Mouse (Mus musculus): ENCODE results near the gene Cul5. TPM values are rescaled to one million over a fixed set of nuclear protein-coding genes. Genes with fewer than 3 reads are reported as not detected.
A peak's percentile ranks its signal among the peaks of the same experiment; 100 is the strongest.

Cul5 gene
- 42.0 and 47.1 TPM in 2 replicates for polyA plus RNA-seq (2015; fragmentation: Nextera tagmentation; extraction: Ambion mirVana)

DNA sequence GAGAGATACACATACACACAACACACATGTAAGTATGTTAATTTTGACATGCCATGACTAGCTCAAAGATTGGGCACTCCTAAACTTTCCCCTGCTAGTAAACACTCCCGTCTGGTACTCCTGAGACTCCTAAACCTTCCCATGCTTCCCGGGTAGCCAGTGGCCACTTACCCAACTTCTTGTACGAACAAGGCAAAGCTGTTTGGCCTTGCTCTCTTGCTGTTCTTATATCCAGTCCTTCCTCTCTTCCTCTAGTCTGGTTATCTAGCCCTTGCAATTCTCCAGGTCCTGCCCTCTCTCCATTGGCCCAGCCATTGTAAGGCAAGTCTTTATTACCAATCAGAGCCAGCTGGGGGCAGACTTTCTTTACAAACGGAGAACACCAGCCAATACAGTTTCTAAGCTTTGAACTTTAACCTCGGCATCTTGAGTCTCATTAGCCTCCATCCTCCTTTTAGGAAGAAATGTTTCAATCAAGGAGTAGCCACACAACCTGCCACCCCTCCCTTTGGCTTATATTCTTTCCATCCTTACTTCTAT, at the start of gene Cul5:
Gene Cul5, minus strand, starts transcription at position 335 of the 540 bp plus-strand sequence.
- Histone ChIP-seq H3K4me3 (no peak within 1 kb of the TSS), H3K4me2 (no peak within 1 kb of the TSS), H3K27ac (no peak within 1 kb of the TSS), H3K9ac (no peak within 1 kb of the TSS), H3K27me3 (replicated peaks) (no peaks in the 10 kb centered on the region), H3K9me3 (no peaks in the 10 kb centered on the region), H3K4me1 (peaks cover 22% of the 10 kb centered on the region), H3K36me3 (replicated peaks) (no peaks in the 10 kb centered on the region)
- WGBS = 53% methylated on average over 5 of the region's 5 CpGs
- no peak for ATAC-seq (replicated peaks)

- H3K9me3 ChIP-seq = no peaks in the 10 kb centered on the region
- peak; percentile 96 for ATAC-seq (replicated peaks)
- WGBS = 1% methylated on average over 49 of the region's 49 CpGs
- H3K27ac ChIP-seq = peak within 1 kb of the TSS; percentile 58
- H3K4me3 ChIP-seq = peak within 1 kb of the TSS; percentile 77
- H3K27me3 ChIP-seq (replicated peaks) = no peaks in the 10 kb centered on the region
- peaks cover 12% of the 10 kb centered on the region for H3K4me1 ChIP-seq
- no peaks in the 10 kb centered on the region for H3K36me3 ChIP-seq (replicated peaks)
- H3K4me2 ChIP-seq = peak within 1 kb of the TSS; percentile 68
- H3K9ac ChIP-seq = peak within 1 kb of the TSS; percentile 54
These were observed 36.3 kb upstream of the Cul5 start, which contains the start of gene Rab39 for GRCm38 (mm10) chr9:53705992-53706696. Gene Rab39, minus strand, starts transcription at chr9:53706232.

- ATAC-seq (replicated peaks) = peak; percentile 40
- no peaks in the 10 kb centered on the region for H3K9me3 ChIP-seq
- H3K36me3 ChIP-seq (replicated peaks) = no peaks in the 10 kb centered on the region
- H3K4me1 ChIP-seq = peaks cover 12% of the 10 kb centered on the region
- H3K4me2 ChIP-seq = peak overlapping the region; percentile 68
- peak overlapping the region; percentile 77 for H3K4me3 ChIP-seq
- H3K27ac ChIP-seq = peak overlapping the region; percentile 58
- peak overlapping the region; percentile 54 for H3K9ac ChIP-seq
- H3K27me3 ChIP-seq (replicated peaks) = no peaks in the 10 kb centered on the region
- WGBS = under 1% methylated on average over 25 of the region's 28 CpGs
These were observed 35.7 kb upstream of the Cul5 start for GRCm38 (mm10) chr9:53705491-53705991.

GRCm38 (mm10) chr9:53702991-53703390, 33.2 kb upstream of the Cul5 start:
- Histone ChIP-seq H3K9me3 (no peaks in the 10 kb centered on the region), H3K4me1 (peaks cover 12% of the 10 kb centered on the region), H3K4me3 (no peak overlapping the region), H3K36me3 (replicated peaks) (no peaks in the 10 kb centered on the region), H3K27me3 (replicated peaks) (no peaks in the 10 kb centered on the region), H3K9ac (no peak overlapping the region), H3K4me2 (no peak overlapping the region), H3K27ac (no peak overlapping the region)
- ATAC-seq (replicated peaks) = no peak
- 87% methylated on average over 1 of the region's 1 CpGs for WGBS

DNA sequence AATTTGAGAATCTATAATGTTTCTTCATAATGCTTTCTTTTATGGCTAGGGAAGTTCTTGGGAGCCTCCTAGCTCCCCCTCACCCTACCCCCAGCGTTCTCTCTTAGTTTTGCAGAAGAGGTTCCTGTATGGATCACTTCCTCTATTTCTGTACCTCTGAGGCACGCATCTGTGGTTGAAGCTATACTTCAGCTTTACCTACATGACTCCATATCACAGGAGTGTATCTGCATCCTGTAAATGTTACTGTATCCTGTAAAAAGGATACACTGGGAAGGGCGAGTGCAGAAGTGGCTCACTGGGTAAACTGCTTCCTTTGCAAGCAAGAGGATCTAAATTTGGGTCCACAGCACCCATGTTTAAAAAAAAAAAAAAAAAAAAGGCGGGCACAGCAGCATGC, 30.7 kb upstream of the Cul5 start:
- 67% methylated on average over 4 of the region's 4 CpGs for WGBS
- no peak overlapping the region for H3K4me3 ChIP-seq
- H3K36me3 ChIP-seq (replicated peaks) = no peaks in the 10 kb centered on the region
- no peak overlapping the region for H3K9ac ChIP-seq
- H3K4me1 ChIP-seq = peaks cover 5% of the 10 kb centered on the region; the same call in 1 of the 2 replicates
- H3K4me2 ChIP-seq = no peak overlapping the region
- H3K9me3 ChIP-seq = no peaks in the 10 kb centered on the region
- ATAC-seq (replicated peaks) = no peak
- H3K27me3 ChIP-seq (replicated peaks) = no peaks in the 10 kb centered on the region
- H3K27ac ChIP-seq = no peak overlapping the region

- Histone ChIP-seq H3K9me3 (no peaks in the 10 kb centered on the region), H3K4me2 (no peak overlapping the region), H3K4me1 (no peaks in the 10 kb centered on the region), H3K36me3 (replicated peaks) (no peaks in the 10 kb centered on the region), H3K9ac (no peak overlapping the region), H3K4me3 (no peak overlapping the region), H3K27ac (no peak overlapping the region), H3K27me3 (replicated peaks) (no peaks in the 10 kb centered on the region)
- WGBS = 89% methylated on average over 5 of the region's 5 CpGs
- ATAC-seq (replicated peaks) = no peak
These were observed 26.0 kb upstream of the Cul5 start for GRCm38 (mm10) chr9:53695846-53696245.

- Histone ChIP-seq H3K27ac (no peak overlapping the region), H3K27me3 (replicated peaks) (no peaks in the 10 kb centered on the region), H3K9me3 (no peaks in the 10 kb centered on the region), H3K4me1 (no peaks in the 10 kb centered on the region), H3K4me2 (no peak overlapping the region), H3K36me3 (replicated peaks) (no peaks in the 10 kb centered on the region), H3K4me3 (no peak overlapping the region), H3K9ac (no peak overlapping the region)
- WGBS = 68% methylated on average over 1 of the region's 1 CpGs
- no peak for ATAC-seq (replicated peaks)
These were observed 23.9 kb upstream of the Cul5 start for GRCm38 (mm10) chr9:53693718-53694117.

DNA sequence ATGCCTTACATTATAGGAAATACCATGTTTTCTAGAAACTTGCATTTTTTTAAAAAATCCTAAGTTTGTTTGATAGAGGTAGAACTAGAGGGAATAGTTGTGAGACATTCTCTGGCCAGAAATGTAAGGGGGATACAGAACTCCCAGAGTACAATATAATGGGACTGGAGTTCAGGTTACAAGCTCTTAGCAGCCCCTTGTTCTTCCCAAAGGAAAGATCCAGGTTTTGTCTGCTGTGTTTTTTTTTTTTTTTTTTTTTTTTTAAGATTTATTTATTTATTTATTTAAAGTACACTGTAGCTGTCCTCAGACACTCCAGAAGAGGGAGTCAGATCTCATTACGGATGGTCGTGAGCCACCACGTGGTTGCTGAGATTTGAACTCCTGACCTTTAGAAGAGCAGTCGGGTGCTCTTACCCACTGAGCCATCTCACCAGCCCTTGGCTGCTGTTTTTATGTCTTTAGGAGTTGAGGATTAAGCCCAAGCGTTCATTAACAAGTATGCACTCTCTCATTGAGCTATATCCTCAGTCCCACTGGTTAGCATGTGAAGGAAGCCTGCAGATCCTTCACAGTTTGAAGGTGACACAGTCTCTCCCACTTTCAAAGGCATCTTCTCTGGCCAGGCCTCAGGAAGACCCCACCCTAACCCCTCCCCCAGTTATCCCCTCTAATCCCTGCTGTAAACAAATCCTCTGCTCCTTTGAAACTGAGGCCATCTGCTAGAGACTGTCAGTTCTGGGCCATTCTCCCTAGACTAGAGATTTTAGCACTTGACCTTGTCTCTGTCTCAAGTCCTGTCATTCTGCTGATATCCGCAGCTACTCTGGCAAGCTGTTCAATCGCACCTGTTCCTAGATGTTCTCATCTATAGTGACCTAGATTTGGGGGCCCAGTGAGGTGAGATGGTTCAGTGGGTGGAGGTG, 22.2 kb upstream of the Cul5 start:
- H3K27ac ChIP-seq = no peak overlapping the region
- WGBS = 42% methylated on average over 7 of the region's 7 CpGs
- ATAC-seq (replicated peaks) = no peak

GRCm38 (mm10) chr9:53680851-53681250, 11.0 kb upstream of the Cul5 start:
- no peak overlapping the region for H3K27ac ChIP-seq
- 96% methylated on average over 1 of the region's 1 CpGs for WGBS
- no peaks in the 10 kb centered on the region for H3K36me3 ChIP-seq (replicated peaks)
- H3K4me2 ChIP-seq = no peak overlapping the region
- H3K9me3 ChIP-seq = no peaks in the 10 kb centered on the region
- no peak overlapping the region for H3K4me3 ChIP-seq
- H3K4me1 ChIP-seq = no peaks in the 10 kb centered on the region
- H3K9ac ChIP-seq = no peak overlapping the region
- H3K27me3 ChIP-seq (replicated peaks) = no peaks in the 10 kb centered on the region
- no peak for ATAC-seq (replicated peaks)

More for the DNA sequence above, 22.2 kb upstream of the Cul5 start:
- no peaks in the 10 kb centered on the region for H3K9me3 ChIP-seq
- H3K4me3 ChIP-seq = no peak overlapping the region
- H3K27me3 ChIP-seq (replicated peaks) = no peaks in the 10 kb centered on the region
- no peak overlapping the region for H3K4me2 ChIP-seq
- H3K36me3 ChIP-seq (replicated peaks) = no peaks in the 10 kb centered on the region
- no peak overlapping the region for H3K9ac ChIP-seq
- H3K4me1 ChIP-seq = no peaks in the 10 kb centered on the region

DNA sequence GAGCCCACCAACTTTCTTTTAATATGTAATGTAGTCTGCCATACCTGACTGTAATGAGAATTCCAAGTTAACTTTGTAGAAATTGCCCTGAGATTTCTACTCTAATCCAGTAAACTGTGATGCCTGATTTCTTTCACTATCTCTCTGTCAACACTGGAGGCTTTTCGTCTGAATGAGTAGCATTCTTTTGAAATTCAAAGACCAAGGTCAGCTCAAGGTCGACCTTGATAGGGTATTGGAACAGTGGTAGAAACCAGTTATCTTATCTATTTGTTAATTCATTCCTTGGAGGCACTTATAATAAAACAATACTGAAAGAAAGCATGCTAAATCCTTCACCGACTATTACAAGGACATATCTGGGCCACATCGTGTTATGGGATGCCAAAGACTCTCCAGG, 7.1 kb upstream of the Cul5 start:
- Histone ChIP-seq H3K27me3 (replicated peaks) (no peaks in the 10 kb centered on the region), H3K36me3 (replicated peaks) (no peaks in the 10 kb centered on the region)
- WGBS = 70% methylated on average over 4 of the region's 4 CpGs

DNA sequence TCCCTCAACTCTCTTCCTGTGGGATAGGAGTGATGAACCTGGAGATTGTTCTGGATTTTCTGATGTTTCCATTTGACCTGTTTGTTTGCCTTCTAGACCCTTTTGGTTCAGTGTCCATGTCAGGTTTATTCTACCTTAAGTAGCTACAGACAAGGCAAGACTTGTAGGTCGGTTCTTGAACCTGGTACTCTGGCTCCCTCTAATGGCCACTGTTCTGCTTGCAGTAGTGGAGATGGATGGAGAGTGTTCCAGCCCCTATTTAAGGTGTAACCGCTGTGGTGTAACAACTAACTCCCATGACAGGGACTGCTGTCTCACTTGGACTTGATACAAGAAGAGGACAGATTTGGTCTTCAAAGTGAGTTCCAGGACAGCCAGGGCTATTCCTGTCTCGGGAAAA, 3.8 kb upstream of the Cul5 start:
- no peak overlapping the region for H3K4me2 ChIP-seq
- H3K36me3 ChIP-seq (replicated peaks) = no peaks in the 10 kb centered on the region
- no peak overlapping the region for H3K4me3 ChIP-seq
- no peak overlapping the region for H3K9ac ChIP-seq
- no peak for ATAC-seq (replicated peaks)
- H3K9me3 ChIP-seq = no peaks in the 10 kb centered on the region
- WGBS = 19% methylated on average over 3 of the region's 3 CpGs
- H3K27ac ChIP-seq = no peak overlapping the region
- H3K27me3 ChIP-seq (replicated peaks) = no peaks in the 10 kb centered on the region
- no peaks in the 10 kb centered on the region for H3K4me1 ChIP-seq

More for the DNA sequence above, 7.1 kb upstream of the Cul5 start:
- Histone ChIP-seq H3K4me3 (no peak overlapping the region), H3K9me3 (no peaks in the 10 kb centered on the region), H3K9ac (no peak overlapping the region), H3K4me2 (no peak overlapping the region), H3K27ac (no peak overlapping the region), H3K4me1 (no peaks in the 10 kb centered on the region)
- no peak for ATAC-seq (replicated peaks)

DNA sequence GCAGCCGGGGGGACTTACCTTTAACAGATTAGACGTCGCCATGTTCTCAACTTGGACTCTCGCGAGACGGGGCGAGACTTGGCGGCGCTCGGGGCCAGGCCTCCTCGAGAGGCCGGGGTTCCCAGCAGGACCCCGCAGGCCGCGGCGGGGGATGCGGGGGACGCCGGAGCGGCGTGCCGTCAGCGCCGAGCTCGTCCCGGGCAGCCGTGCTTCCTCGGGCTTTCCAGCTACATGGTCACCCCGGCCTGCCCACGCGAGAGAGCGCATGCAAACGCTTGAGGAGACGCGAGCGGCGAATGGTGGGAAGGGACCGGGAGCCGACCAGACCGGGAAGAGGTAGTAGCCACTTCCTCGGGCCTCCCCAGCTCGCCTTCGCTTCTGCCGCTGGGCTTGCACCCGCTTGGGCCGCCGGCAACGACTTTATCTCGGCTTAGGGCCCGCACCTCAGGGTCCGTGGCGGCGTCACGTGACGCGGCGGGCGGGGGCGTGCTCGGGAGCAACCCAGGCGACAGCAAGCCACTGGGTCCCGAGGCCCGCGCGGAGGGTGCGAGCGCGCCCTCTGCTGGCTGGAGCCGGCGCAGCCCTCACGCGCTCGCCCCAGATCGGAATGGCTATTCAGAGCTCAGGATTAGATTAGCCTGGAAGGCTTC, 2.7 kb downstream of the Cul5 start:
- peak; percentile 98 for ATAC-seq (replicated peaks)
- peak overlapping the region; percentile 97 for H3K27ac ChIP-seq
- peak overlapping the region; percentile 96 for H3K9ac ChIP-seq
- WGBS = under 1% methylated on average over 74 of the region's 74 CpGs
- no peaks in the 10 kb centered on the region for H3K36me3 ChIP-seq (replicated peaks)
- H3K9me3 ChIP-seq = no peaks in the 10 kb centered on the region
- H3K4me3 ChIP-seq = peak overlapping the region; percentile 69
- H3K27me3 ChIP-seq (replicated peaks) = no peaks in the 10 kb centered on the region
- H3K4me2 ChIP-seq = peak overlapping the region; percentile 81
- peaks cover 33% of the 10 kb centered on the region for H3K4me1 ChIP-seq

Data from midbrain, embryonic 15.5 days (tissue).